Mouse (Mus musculus) heart, embryonic 15.5 days (tissue): ENCODE measurements around the gene Bnc2. TPM values are rescaled to one million over a fixed set of nuclear protein-coding genes. Genes with fewer than 3 reads are reported as not detected.

ENCODE experiments used
- ATAC-seq: fragments of 200-750 bp; cut with Nextera tagmentation; replicated peaks from 2 replicates; pipeline ENCODE4 v1.8.0; 2017; ENCODE audit warnings: low read depth, moderate TSS enrichment; ENCODE audit not compliant: insufficient number of reproducible peaks, insufficient read depth, low FRiP score
- H3K27ac ChIP-seq: fragments of 300-500 bp; sonication (generic); 2 replicates; pipeline ENCODE4 v1.5.1; 2015; ENCODE audit warnings: mild to moderate bottlenecking, inconsistent platforms
- H3K27me3 ChIP-seq: fragments of 300-500 bp; sonication (generic); 2 replicates; pipeline ENCODE4 v1.6.1; 2015; ENCODE audit warnings: inconsistent platforms
- H3K36me3 ChIP-seq: fragments of 300-500 bp; sonication (generic); 2 replicates; pipeline ENCODE4 v1.6.1; 2015; ENCODE audit warnings: mild to moderate bottlenecking, inconsistent platforms
- H3K4me1 ChIP-seq: fragments of 300-500 bp; sonication (generic); replicated peaks from 2 replicates; pipeline ENCODE4 v1.6.1; 2015; ENCODE audit warnings: inconsistent platforms
- H3K4me2 ChIP-seq: fragments of 300-500 bp; sonication (generic); 2 replicates; pipeline ENCODE4 v1.6.1; 2015; ENCODE audit warnings: inconsistent platforms, mild to moderate bottlenecking, moderate library complexity
- H3K4me3 ChIP-seq: fragments of 300-500 bp; sonication (generic); 2 replicates; pipeline ENCODE4 v1.5.1; 2015; ENCODE audit warnings: mild to moderate bottlenecking, inconsistent platforms
- H3K9ac ChIP-seq: fragments of 300-500 bp; sonication (generic); 2 replicates; pipeline ENCODE4 v1.6.1; 2015; ENCODE audit warnings: mild to moderate bottlenecking, inconsistent platforms
- H3K9me3 ChIP-seq: fragments of 300-500 bp; sonication (generic); replicated peaks from 2 replicates; pipeline ENCODE4 v1.6.1; 2016; ENCODE audit warnings: inconsistent platforms
- WGBS: fragments of 180-500 bp; shearing (Covaris S2); methylation state at CpG from one replicate; pipeline ENCODE4 v1.1.7; 2015; ENCODE audit warnings: mixed read lengths; 5-methylcytosine and 5-hydroxymethylcytosine counted together
- polyA plus RNA-seq: library from polyadenylated mRNA; unstranded; fragments of >200 nt; fragmentation: Nextera tagmentation; extraction: Ambion mirVana; gene quantifications from 2 replicates; pipeline ENCODE4 v1.2.1, GENCODE M21; 2015

Gene Bnc2
- polyA plus RNA-seq, 1 experiment from 2014 or later, result 1.1 TPM

- 34% methylated on average over 9 of the region's 9 CpGs for WGBS
- no peak overlapping the region for H3K4me3 ChIP-seq
- peaks cover 9% of the 10 kb centered on the region; the same call in 1 of the 2 replicates for H3K4me1 ChIP-seq
- H3K27me3 ChIP-seq, result peaks cover 8% of the 10 kb centered on the region
- no peaks in the 10 kb centered on the region for H3K9me3 ChIP-seq
- H3K36me3 ChIP-seq, result no peaks in the 10 kb centered on the region
- no peak overlapping the region for H3K4me2 ChIP-seq
- H3K27ac ChIP-seq, result no peak overlapping the region
- no peak overlapping the region for H3K9ac ChIP-seq
- no peak for ATAC-seq
Observed at GRCm38 (mm10) chr4:84403356-84404145, 271.5 kb downstream of the Bnc2 start.

- H3K4me1 ChIP-seq, result no peaks in the 10 kb centered on the region
- H3K4me3 ChIP-seq, result no peak overlapping the region
- no peak overlapping the region for H3K4me2 ChIP-seq
- H3K9me3 ChIP-seq, result no peaks in the 10 kb centered on the region
- H3K9ac ChIP-seq, result no peak overlapping the region
- no peaks in the 10 kb centered on the region for H3K27me3 ChIP-seq
- no peak overlapping the region for H3K27ac ChIP-seq
- ATAC-seq, result no peak
- H3K36me3 ChIP-seq, result no peaks in the 10 kb centered on the region
- WGBS, result 84% methylated on average over 5 of the region's 5 CpGs
Observed at GRCm38 (mm10) chr4:84388991-84389390, 286.1 kb downstream of the Bnc2 start.

DNA sequence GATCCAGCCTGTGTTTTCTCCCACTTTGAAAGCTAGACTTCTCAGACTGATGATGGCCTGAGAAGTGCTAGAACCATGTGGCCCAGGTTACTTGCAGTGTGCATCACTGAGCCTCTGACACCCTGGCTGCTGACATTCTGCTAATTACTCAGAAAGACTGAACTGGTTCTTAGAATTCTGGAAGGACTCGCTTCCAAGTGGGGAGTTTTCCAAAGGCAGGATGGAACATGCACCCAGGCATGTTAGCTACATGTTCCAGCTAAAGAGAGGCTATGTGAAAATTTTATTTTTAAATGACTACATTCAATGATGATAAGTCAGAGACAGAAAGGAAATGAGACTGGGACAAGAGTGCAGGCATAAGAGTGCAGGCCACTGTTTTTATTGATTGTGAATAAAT lies 289.9 kb downstream of the Bnc2 start:
- H3K4me2 ChIP-seq, result no peak overlapping the region
- ATAC-seq, result no peak
- 77% methylated on average over 1 of the region's 1 CpGs for WGBS
- no peak overlapping the region for H3K9ac ChIP-seq
- no peaks in the 10 kb centered on the region for H3K4me1 ChIP-seq
- no peaks in the 10 kb centered on the region for H3K27me3 ChIP-seq
- no peak overlapping the region for H3K4me3 ChIP-seq
- no peaks in the 10 kb centered on the region for H3K9me3 ChIP-seq
- no peak overlapping the region for H3K27ac ChIP-seq
- no peaks in the 10 kb centered on the region for H3K36me3 ChIP-seq

GRCm38 (mm10) chr4:84379289-84379688 lies 295.8 kb downstream of the Bnc2 start:
- H3K27me3 ChIP-seq, result no peaks in the 10 kb centered on the region
- H3K27ac ChIP-seq, result no peak overlapping the region
- no peak overlapping the region for H3K9ac ChIP-seq
- H3K9me3 ChIP-seq, result no peaks in the 10 kb centered on the region
- no peak overlapping the region for H3K4me3 ChIP-seq
- 64% methylated on average over 6 of the region's 6 CpGs for WGBS
- no peak for ATAC-seq
- no peak overlapping the region for H3K4me2 ChIP-seq
- H3K4me1 ChIP-seq, result no peaks in the 10 kb centered on the region
- H3K36me3 ChIP-seq, result no peaks in the 10 kb centered on the region

DNA sequence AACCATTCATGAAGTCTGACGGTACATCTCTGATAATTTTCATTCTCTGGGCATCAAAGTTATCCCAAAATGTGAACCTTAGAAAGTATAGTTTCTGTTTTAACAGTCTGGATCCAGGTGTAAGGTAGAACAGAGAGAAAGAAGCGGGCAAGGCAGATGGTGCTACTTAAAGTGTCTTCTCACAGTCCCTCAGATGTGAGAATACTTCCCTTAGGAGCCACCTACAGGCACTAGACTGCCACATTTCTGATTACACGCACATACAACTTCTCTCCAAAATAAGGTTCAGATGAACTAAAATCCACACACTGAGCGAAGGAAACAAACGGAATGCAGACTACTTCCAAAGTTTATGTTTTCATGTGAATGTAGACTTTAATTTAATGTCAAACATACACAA lies 297.6 kb downstream of the Bnc2 start:
- no peak overlapping the region for H3K9ac ChIP-seq
- H3K27ac ChIP-seq, result no peak overlapping the region
- no peak overlapping the region for H3K4me3 ChIP-seq
- no peak overlapping the region for H3K4me2 ChIP-seq
- H3K27me3 ChIP-seq, result no peaks in the 10 kb centered on the region
- no peaks in the 10 kb centered on the region for H3K4me1 ChIP-seq
- WGBS, result 84% methylated on average over 5 of the region's 5 CpGs
- H3K36me3 ChIP-seq, result no peaks in the 10 kb centered on the region
- no peaks in the 10 kb centered on the region for H3K9me3 ChIP-seq
- ATAC-seq, result no peak

DNA sequence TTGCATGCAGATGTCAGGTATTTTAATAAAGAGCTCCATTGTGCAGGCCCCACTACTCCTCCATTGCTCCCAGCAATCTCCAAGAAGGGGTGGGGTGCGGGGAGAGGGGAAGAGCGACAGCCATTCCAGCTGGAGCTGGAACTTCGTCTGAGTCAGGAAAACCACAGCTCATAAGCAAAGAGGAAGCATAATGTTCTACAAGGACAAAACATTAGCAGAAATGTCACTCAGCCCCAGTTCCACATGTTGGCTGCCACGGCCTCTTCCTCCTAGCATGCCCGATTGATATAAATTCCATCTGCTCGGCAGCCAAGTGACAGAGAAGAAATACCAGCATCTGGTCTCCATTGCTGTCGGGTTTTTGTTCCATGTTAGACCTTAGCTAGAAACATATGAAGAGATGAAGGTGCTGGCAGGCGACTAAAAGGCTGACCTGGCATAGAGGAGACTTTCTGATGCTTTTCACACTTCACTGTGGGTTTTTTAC lies 312.7 kb downstream of the Bnc2 start:
- Histone ChIP-seq H3K36me3 (no peaks in the 10 kb centered on the region), H3K4me1 (peaks cover under 1% of the 10 kb centered on the region; the same call in 1 of the 2 replicates), H3K4me2 (no peak overlapping the region), H3K27ac (no peak overlapping the region), H3K9me3 (no peaks in the 10 kb centered on the region), H3K9ac (no peak overlapping the region), H3K27me3 (no peaks in the 10 kb centered on the region), H3K4me3 (no peak overlapping the region)
- no peak for ATAC-seq
- WGBS, result 34% methylated on average over 8 of the region's 8 CpGs

DNA sequence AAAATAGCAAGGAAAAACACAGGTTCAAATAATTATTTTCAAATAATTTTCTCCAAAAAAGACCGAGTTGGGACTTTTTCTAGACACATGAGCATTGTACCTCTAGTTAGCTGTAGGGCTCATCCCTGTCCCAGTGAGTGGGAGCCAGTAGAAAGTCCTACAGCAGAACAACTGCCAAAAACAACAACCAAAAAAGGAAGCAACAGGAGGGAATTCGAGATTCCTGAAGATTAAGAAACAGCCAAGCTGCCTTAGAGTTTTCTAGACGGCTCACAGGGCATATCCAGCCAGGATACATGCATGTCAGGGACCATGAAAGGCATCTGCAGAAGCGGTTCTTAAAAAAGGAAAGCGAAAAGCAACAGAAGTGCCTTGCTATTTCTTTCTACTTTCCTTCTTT lies 313.9 kb downstream of the Bnc2 start:
- H3K36me3 ChIP-seq, result no peaks in the 10 kb centered on the region
- ATAC-seq, result no peak
- 46% methylated on average over 5 of the region's 5 CpGs for WGBS
- H3K4me3 ChIP-seq, result no peak overlapping the region
- H3K4me1 ChIP-seq, result peaks cover 2% of the 10 kb centered on the region; the same call in 1 of the 2 replicates
- no peak overlapping the region for H3K9ac ChIP-seq
- H3K27me3 ChIP-seq, result no peaks in the 10 kb centered on the region
- no peaks in the 10 kb centered on the region for H3K9me3 ChIP-seq
- no peak overlapping the region for H3K27ac ChIP-seq
- no peak overlapping the region for H3K4me2 ChIP-seq

- WGBS, result 74% methylated on average over 2 of the region's 2 CpGs
- Histone ChIP-seq H3K4me1 (peaks cover 2% of the 10 kb centered on the region; the same call in 1 of the 2 replicates), H3K36me3 (no peaks in the 10 kb centered on the region), H3K9ac (no peak overlapping the region), H3K9me3 (no peaks in the 10 kb centered on the region), H3K4me2 (no peak overlapping the region), H3K4me3 (no peak overlapping the region), H3K27me3 (no peaks in the 10 kb centered on the region), H3K27ac (no peak overlapping the region)
- ATAC-seq, result no peak
Observed at GRCm38 (mm10) chr4:84359996-84360395, 315.1 kb downstream of the Bnc2 start.

DNA sequence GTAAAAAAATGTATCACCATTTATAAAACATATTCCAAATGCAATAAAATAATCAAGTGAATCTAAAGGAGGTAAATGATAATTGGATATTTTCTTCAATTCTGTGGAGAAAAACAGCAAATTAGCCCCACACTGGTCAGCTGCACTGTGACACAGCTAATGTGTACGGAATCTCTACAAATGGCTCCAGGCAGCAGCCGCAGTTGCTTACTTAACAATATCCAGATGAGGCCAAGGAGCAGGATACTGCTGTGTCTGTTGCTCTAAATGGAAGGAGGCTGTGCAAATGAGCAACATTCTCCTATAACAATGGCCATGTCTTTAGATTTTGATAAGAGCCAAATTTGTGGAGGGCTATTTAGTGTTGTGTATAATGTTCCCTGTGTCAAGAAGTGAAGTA lies 316.9 kb downstream of the Bnc2 start:
- no peak overlapping the region for H3K9ac ChIP-seq
- H3K9me3 ChIP-seq, result no peaks in the 10 kb centered on the region
- H3K4me2 ChIP-seq, result no peak overlapping the region
- WGBS, result 76% methylated on average over 2 of the region's 2 CpGs
- H3K4me3 ChIP-seq, result no peak overlapping the region
- H3K27ac ChIP-seq, result no peak overlapping the region
- H3K36me3 ChIP-seq, result no peaks in the 10 kb centered on the region
- peaks cover 2% of the 10 kb centered on the region; the same call in 1 of the 2 replicates for H3K4me1 ChIP-seq
- ATAC-seq, result no peak
- no peaks in the 10 kb centered on the region for H3K27me3 ChIP-seq

GRCm38 (mm10) chr4:84357382-84357781 lies 317.7 kb downstream of the Bnc2 start:
- ATAC-seq, result no peak
- no peaks in the 10 kb centered on the region for H3K27me3 ChIP-seq
- H3K4me3 ChIP-seq, result no peak overlapping the region
- H3K36me3 ChIP-seq, result no peaks in the 10 kb centered on the region
- H3K27ac ChIP-seq, result no peak overlapping the region
- no peaks in the 10 kb centered on the region for H3K9me3 ChIP-seq
- H3K4me1 ChIP-seq, result peaks cover 2% of the 10 kb centered on the region; the same call in 1 of the 2 replicates
- H3K4me2 ChIP-seq, result no peak overlapping the region
- H3K9ac ChIP-seq, result no peak overlapping the region
- 61% methylated on average over 1 of the region's 1 CpGs for WGBS

DNA sequence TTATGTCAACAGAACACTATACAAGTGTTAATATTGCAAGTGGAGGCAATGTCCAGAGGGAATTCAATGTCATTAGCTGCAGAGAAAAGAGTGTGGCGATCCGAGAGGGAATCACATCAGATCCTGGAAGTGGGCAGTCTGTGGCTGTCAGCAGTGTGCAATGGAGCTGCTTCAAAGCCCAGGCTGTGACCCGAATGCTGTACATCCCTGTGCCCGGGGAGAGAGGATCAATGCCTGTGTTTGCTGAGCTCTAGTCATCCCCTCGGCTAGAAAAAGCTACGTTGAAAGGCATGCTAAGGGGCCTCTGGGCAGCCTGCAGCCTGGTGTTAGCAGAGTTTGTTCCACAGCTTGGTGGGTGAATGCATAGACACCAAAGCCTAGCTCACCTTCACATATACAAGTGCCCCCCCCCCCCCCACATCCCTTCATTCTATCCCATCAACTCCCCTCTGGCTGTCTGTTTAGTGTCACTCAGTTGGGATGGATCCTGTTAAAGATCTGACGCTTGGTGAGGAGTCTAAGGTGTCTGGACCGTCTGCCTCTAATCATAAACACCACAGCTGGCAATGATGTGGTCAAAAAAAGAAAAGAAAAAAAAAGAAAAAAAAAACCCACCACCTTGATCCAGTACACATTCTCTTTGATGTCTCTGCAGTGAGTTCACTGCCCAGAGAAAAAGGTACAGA lies 318.5 kb downstream of the Bnc2 start:
- Histone ChIP-seq H3K27ac (no peak overlapping the region), H3K9ac (no peak overlapping the region), H3K4me3 (no peak overlapping the region), H3K36me3 (no peaks in the 10 kb centered on the region), H3K9me3 (no peaks in the 10 kb centered on the region), H3K4me1 (0 out of 2 replicates have a peak, but pooled peaks cover 2% of the 10 kb centered on the region), H3K4me2 (no peak overlapping the region), H3K27me3 (no peaks in the 10 kb centered on the region)
- WGBS, result 40% methylated on average over 8 of the region's 8 CpGs
- no peak for ATAC-seq
